Mouse (Mus musculus) urinary bladder, adult 2 months (tissue): Measurements from ENCODE around the gene Spaca6. TPM values are rescaled to one million over a fixed set of nuclear protein-coding genes. Genes with fewer than 3 reads are reported as not detected.

ENCODE experiments used
- polyA plus RNA-seq: library from polyadenylated mRNA; depleted of rRNA; stranded (reverse); fragments of >200 nt; gene quantifications from 2 replicates; pipeline ENCODE4 v1.2.3, GENCODE M21; 2012; rRNA removed

The Spaca6 gene
- polyA plus RNA-seq, 1 experiment = 91.3 TPM

Other genes with a start within 250 kb of the Spaca6 start
- gene Lnpep, start 202.1 kb upstream of the Spaca6 start, polyA plus RNA-seq = 21.2 and 24.0 TPM in 2 replicates
- not detected in 2 replicates for gene Vmn2r90, start 123.4 kb upstream of the Spaca6 start, polyA plus RNA-seq
- 0.62 and 0.90 TPM in 2 replicates for gene Has1, start 28.0 kb downstream of the Spaca6 start, polyA plus RNA-seq
- 0.15 and 0.18 TPM in 2 replicates for gene Fpr1, start 56.8 kb downstream of the Spaca6 start, polyA plus RNA-seq
- 0.28 and 0.43 TPM in 2 replicates for gene Fpr2, start 60.7 kb downstream of the Spaca6 start, polyA plus RNA-seq
- not detected in 2 replicates for gene Fpr3, start 60.7 kb downstream of the Spaca6 start, polyA plus RNA-seq
- gene Fpr-rs4, start 194.6 kb downstream of the Spaca6 start, polyA plus RNA-seq = not detected in 2 replicates
- gene Vmn2r124, start 222.3 kb downstream of the Spaca6 start, polyA plus RNA-seq = not detected in 2 replicates